Mouse (Mus musculus): ENCODE measurements around the gene Rnf220. TPM values are rescaled to one million over a fixed set of nuclear protein-coding genes. Genes with fewer than 3 reads are reported as not detected.
A peak's percentile ranks its signal among the peaks of the same experiment; 100 is the strongest.

Gene Rnf220
- polyA plus RNA-seq, 1 experiment from 2014 or later = 51.5 TPM

DNA sequence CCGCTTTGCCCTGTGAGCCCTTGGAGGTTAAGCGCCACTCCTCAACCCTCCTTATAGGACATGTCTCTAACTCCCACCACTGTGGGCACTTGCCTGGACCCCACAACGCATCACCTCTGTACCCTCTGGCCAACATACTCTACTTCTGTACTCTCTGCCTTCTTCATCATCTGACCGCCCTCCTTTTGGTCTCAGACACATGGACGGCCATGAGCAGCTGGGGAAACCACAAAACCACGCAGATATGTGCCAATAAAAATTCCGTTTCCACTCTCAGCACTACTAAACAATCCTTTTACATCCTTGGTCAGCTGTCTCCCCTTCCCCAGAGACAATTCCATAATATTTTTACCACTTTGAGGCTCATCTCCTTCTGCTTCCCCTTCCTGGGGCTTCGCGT is 178.3 kb downstream of the Rnf220 start:
- H3K4me3 ChIP-seq (ENCODE audit: low read depth, low read length) = no peak overlapping the region
- no peaks in the 10 kb centered on the region; the same call in 1 of the 2 replicates for H3K27me3 ChIP-seq (ENCODE audit: control insufficient read depth, insufficient read depth, low read length)
- WGBS = 89% methylated on average over 9 of the region's 9 CpGs
- H3K9me3 ChIP-seq (replicated peaks; ENCODE audit: control insufficient read depth, low read length) = no peaks in the 10 kb centered on the region
- no peak for ATAC-seq (replicated peaks; ENCODE audit: insufficient number of reproducible peaks, low FRiP score, low TSS enrichment, low read depth)
- no peak overlapping the region for H3K9ac ChIP-seq (replicated peaks; ENCODE audit: low read length)
- no peak overlapping the region for H3K4me2 ChIP-seq (ENCODE audit: low read depth, low read length)
- DNase-seq (ENCODE audit: low spot score) = no peak
- no peaks in the 10 kb centered on the region for H3K36me3 ChIP-seq (replicated peaks; ENCODE audit: control insufficient read depth, insufficient read depth, low read depth, low read length)
- H3K27ac ChIP-seq (replicated peaks; ENCODE audit: low read depth, low read length) = no peak overlapping the region
- peaks cover 3% of the 10 kb centered on the region for H3K4me1 ChIP-seq (ENCODE audit: control insufficient read depth, insufficient read depth, low read length)

- no peaks in the 10 kb centered on the region for H3K9me3 ChIP-seq (replicated peaks; ENCODE audit: control insufficient read depth, low read length)
- no peaks in the 10 kb centered on the region; the same call in 1 of the 2 replicates for H3K27me3 ChIP-seq (ENCODE audit: control insufficient read depth, insufficient read depth, low read length)
- 22% methylated on average over 18 of the region's 18 CpGs for WGBS
- DNase-seq (ENCODE audit: low spot score) (no peak), ATAC-seq (replicated peaks; ENCODE audit: insufficient number of reproducible peaks, low FRiP score, low TSS enrichment, low read depth) (no peak)
- H3K4me2 ChIP-seq (ENCODE audit: low read depth, low read length) = no peak overlapping the region
- H3K4me1 ChIP-seq (ENCODE audit: control insufficient read depth, insufficient read depth, low read length) = peaks cover 3% of the 10 kb centered on the region
- H3K9ac ChIP-seq (replicated peaks; ENCODE audit: low read length) = no peak overlapping the region
- H3K4me3 ChIP-seq (ENCODE audit: low read depth, low read length) = no peak overlapping the region
- no peak overlapping the region for H3K27ac ChIP-seq (replicated peaks; ENCODE audit: low read depth, low read length)
- H3K36me3 ChIP-seq (replicated peaks; ENCODE audit: control insufficient read depth, insufficient read depth, low read depth, low read length) = no peaks in the 10 kb centered on the region
Measured at GRCm38 (mm10) chr4:117317701-117318190, 179.1 kb downstream of the Rnf220 start.

- Histone ChIP-seq H3K27ac (replicated peaks; ENCODE audit: low read depth, low read length) (no peak overlapping the region), H3K27me3 (ENCODE audit: control insufficient read depth, insufficient read depth, low read length) (no peaks in the 10 kb centered on the region; the same call in 1 of the 2 replicates), H3K4me2 (ENCODE audit: low read depth, low read length) (no peak overlapping the region), H3K9me3 (replicated peaks; ENCODE audit: control insufficient read depth, low read length) (no peaks in the 10 kb centered on the region), H3K4me3 (ENCODE audit: low read depth, low read length) (no peak overlapping the region), H3K4me1 (ENCODE audit: control insufficient read depth, insufficient read depth, low read length) (peaks cover 3% of the 10 kb centered on the region), H3K9ac (replicated peaks; ENCODE audit: low read length) (no peak overlapping the region), H3K36me3 (replicated peaks; ENCODE audit: control insufficient read depth, insufficient read depth, low read depth, low read length) (no peaks in the 10 kb centered on the region)
- ATAC-seq (replicated peaks; ENCODE audit: insufficient number of reproducible peaks, low FRiP score, low TSS enrichment, low read depth) (no peak), DNase-seq (ENCODE audit: low spot score) (no peak)
- 54% methylated on average over 6 of the region's 6 CpGs for WGBS
Measured at GRCm38 (mm10) chr4:117316800-117317199, 180.1 kb downstream of the Rnf220 start.

- peak; percentile 43 for DNase-seq (ENCODE audit: low spot score)
- H3K4me2 ChIP-seq (ENCODE audit: low read depth, low read length) = no peak overlapping the region
Measured at GRCm38 (mm10) chr4:117314849-117315500, 181.9 kb downstream of the Rnf220 start.

DNA sequence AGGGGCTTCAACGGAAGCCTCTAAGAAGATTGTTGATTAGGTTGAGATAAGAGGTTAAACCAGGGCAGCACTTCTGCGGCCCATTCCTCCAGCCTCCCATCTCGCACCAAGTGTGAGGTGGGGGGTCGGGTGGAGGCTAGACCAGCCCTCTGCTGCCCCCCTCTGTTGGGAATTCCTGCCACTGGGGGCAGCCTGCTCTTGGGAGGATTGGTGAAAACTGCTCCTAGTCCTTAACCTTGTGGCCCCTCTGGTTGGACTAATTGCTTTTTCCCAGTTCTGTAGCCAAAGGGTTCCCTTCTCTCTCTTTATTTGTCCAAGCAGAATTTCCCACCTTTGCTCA is 183.8 kb downstream of the Rnf220 start:
- Histone ChIP-seq H3K9me3 (replicated peaks; ENCODE audit: control insufficient read depth, low read length) (no peaks in the 10 kb centered on the region), H3K4me1 (ENCODE audit: control insufficient read depth, insufficient read depth, low read length) (peaks cover 3% of the 10 kb centered on the region), H3K9ac (replicated peaks; ENCODE audit: low read length) (no peak overlapping the region), H3K27ac (replicated peaks; ENCODE audit: low read depth, low read length) (no peak overlapping the region), H3K36me3 (replicated peaks; ENCODE audit: control insufficient read depth, insufficient read depth, low read depth, low read length) (no peaks in the 10 kb centered on the region), H3K27me3 (ENCODE audit: control insufficient read depth, insufficient read depth, low read length) (no peaks in the 10 kb centered on the region; the same call in 1 of the 2 replicates), H3K4me2 (ENCODE audit: low read depth, low read length) (no peak overlapping the region), H3K4me3 (ENCODE audit: low read depth, low read length) (no peak overlapping the region)
- peak; percentile 32 for DNase-seq (ENCODE audit: low spot score)
- 4% methylated on average over 4 of the region's 4 CpGs for WGBS
- no peak for ATAC-seq (replicated peaks; ENCODE audit: insufficient number of reproducible peaks, low FRiP score, low TSS enrichment, low read depth)

More at GRCm38 (mm10) chr4:117314849-117315500, 181.9 kb downstream of the Rnf220 start:
- no peaks in the 10 kb centered on the region; the same call in 1 of the 2 replicates for H3K27me3 ChIP-seq (ENCODE audit: control insufficient read depth, insufficient read depth, low read length)
- no peaks in the 10 kb centered on the region for H3K36me3 ChIP-seq (replicated peaks; ENCODE audit: control insufficient read depth, insufficient read depth, low read depth, low read length)
- 51% methylated on average over 16 of the region's 16 CpGs for WGBS
- H3K9me3 ChIP-seq (replicated peaks; ENCODE audit: control insufficient read depth, low read length) = no peaks in the 10 kb centered on the region
- ATAC-seq (replicated peaks; ENCODE audit: insufficient number of reproducible peaks, low FRiP score, low TSS enrichment, low read depth) = no peak
- peaks cover 3% of the 10 kb centered on the region for H3K4me1 ChIP-seq (ENCODE audit: control insufficient read depth, insufficient read depth, low read length)
- no peak overlapping the region for H3K9ac ChIP-seq (replicated peaks; ENCODE audit: low read length)
- H3K4me3 ChIP-seq (ENCODE audit: low read depth, low read length) = no peak overlapping the region
- H3K27ac ChIP-seq (replicated peaks; ENCODE audit: low read depth, low read length) = no peak overlapping the region

DNA sequence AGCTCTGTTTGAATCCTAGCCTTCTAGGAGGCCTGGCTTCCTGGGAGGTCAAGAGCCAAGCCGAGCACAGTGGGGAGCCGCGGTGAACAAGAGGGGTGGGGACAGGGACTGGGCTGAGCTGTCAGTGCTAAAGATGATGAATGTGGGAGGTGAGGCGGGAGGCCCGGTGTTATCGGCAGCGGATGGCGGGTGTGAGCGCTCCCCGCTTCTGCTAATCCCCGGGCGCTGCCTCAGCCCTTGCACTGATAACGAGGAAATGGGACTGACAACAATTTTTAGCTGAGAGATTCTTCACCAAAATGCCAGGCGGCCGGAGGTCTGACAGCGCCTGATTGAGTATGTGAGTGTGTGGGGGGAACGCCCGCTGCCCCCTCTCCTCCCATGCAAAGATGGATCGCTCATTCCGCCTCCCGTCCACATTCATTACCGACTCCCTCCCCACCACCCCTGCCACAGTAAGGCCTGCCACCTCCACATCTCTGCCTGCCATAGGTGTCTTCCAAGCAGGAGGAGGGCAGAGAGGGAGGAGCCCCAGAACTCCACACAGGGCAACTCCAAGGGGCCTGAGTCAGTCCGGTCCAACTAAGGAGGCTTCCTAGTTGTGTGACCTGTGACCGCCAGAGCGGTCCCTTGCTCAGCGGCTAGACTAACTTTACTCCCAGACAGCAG is 184.3 kb downstream of the Rnf220 start:
- H3K36me3 ChIP-seq (replicated peaks; ENCODE audit: control insufficient read depth, insufficient read depth, low read depth, low read length) = no peaks in the 10 kb centered on the region
- H3K9me3 ChIP-seq (replicated peaks; ENCODE audit: control insufficient read depth, low read length) = no peaks in the 10 kb centered on the region
- ATAC-seq (replicated peaks; ENCODE audit: insufficient number of reproducible peaks, low FRiP score, low TSS enrichment, low read depth) (no peak), DNase-seq (ENCODE audit: low spot score) (no peak)
- 6% methylated on average over 26 of the region's 26 CpGs for WGBS
- H3K27ac ChIP-seq (replicated peaks; ENCODE audit: low read depth, low read length) = no peak overlapping the region
- no peak overlapping the region for H3K4me2 ChIP-seq (ENCODE audit: low read depth, low read length)
- no peaks in the 10 kb centered on the region; the same call in 1 of the 2 replicates for H3K27me3 ChIP-seq (ENCODE audit: control insufficient read depth, insufficient read depth, low read length)
- H3K4me3 ChIP-seq (ENCODE audit: low read depth, low read length) = no peak overlapping the region
- no peak overlapping the region for H3K9ac ChIP-seq (replicated peaks; ENCODE audit: low read length)
- H3K4me1 ChIP-seq (ENCODE audit: control insufficient read depth, insufficient read depth, low read length) = peaks cover under 1% of the 10 kb centered on the region; the same call in 1 of the 2 replicates

- Histone ChIP-seq H3K4me3 (ENCODE audit: low read depth, low read length) (no peak overlapping the region), H3K27me3 (ENCODE audit: control insufficient read depth, insufficient read depth, low read length) (no peaks in the 10 kb centered on the region; the same call in 1 of the 2 replicates), H3K4me1 (ENCODE audit: control insufficient read depth, insufficient read depth, low read length) (no peaks in the 10 kb centered on the region; the same call in 1 of the 2 replicates), H3K9ac (replicated peaks; ENCODE audit: low read length) (no peak overlapping the region), H3K4me2 (ENCODE audit: low read depth, low read length) (no peak overlapping the region), H3K9me3 (replicated peaks; ENCODE audit: control insufficient read depth, low read length) (no peaks in the 10 kb centered on the region), H3K36me3 (replicated peaks; ENCODE audit: control insufficient read depth, insufficient read depth, low read depth, low read length) (no peaks in the 10 kb centered on the region), H3K27ac (replicated peaks; ENCODE audit: low read depth, low read length) (no peak overlapping the region)
- DNase-seq (ENCODE audit: low spot score) (no peak), ATAC-seq (replicated peaks; ENCODE audit: insufficient number of reproducible peaks, low FRiP score, low TSS enrichment, low read depth) (no peak)
- WGBS = 56% methylated on average over 5 of the region's 5 CpGs
Measured at GRCm38 (mm10) chr4:117311891-117312290, 185.0 kb downstream of the Rnf220 start.

DNA sequence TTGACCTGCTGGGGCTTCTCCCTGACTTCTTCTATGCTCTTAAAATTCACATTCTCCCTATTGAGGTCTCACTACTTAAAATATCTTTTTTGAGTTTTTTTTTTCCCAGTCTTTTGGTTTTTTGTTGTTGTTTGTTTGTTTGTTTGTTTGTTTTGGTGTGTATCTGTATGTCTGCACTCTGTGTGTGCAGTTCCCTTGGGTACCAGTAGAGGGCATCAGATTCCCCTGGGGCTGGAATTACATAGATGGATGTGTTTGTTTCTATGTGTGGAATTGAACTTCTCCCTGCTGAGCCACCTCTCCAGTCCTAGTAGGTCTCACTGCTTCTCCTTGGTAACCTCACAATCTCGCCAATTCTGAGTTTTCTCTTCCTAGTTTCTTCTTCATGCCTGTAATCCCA is 187.4 kb downstream of the Rnf220 start:
- no peak overlapping the region for H3K4me2 ChIP-seq (ENCODE audit: low read depth, low read length)
- DNase-seq (ENCODE audit: low spot score) = no peak
- WGBS = 93% methylated on average over 1 of the region's 1 CpGs
- peaks cover 12% of the 10 kb centered on the region for H3K27me3 ChIP-seq (ENCODE audit: control insufficient read depth, insufficient read depth, low read length)
- no peak overlapping the region for H3K4me3 ChIP-seq (ENCODE audit: low read depth, low read length)
- H3K9me3 ChIP-seq (replicated peaks; ENCODE audit: control insufficient read depth, low read length) = no peaks in the 10 kb centered on the region
- no peak overlapping the region for H3K9ac ChIP-seq (replicated peaks; ENCODE audit: low read length)
- no peak overlapping the region for H3K27ac ChIP-seq (replicated peaks; ENCODE audit: low read depth, low read length)
- ATAC-seq (replicated peaks; ENCODE audit: insufficient number of reproducible peaks, low FRiP score, low TSS enrichment, low read depth) = no peak
- no peaks in the 10 kb centered on the region; the same call in 1 of the 2 replicates for H3K4me1 ChIP-seq (ENCODE audit: control insufficient read depth, insufficient read depth, low read length)
- H3K36me3 ChIP-seq (replicated peaks; ENCODE audit: control insufficient read depth, insufficient read depth, low read depth, low read length) = no peaks in the 10 kb centered on the region
